Mouse (Mus musculus) embryonic facial prominence, embryonic 11.5 days (tissue): ENCODE data around the gene Cacna2d3. TPM values are rescaled to one million over a fixed set of nuclear protein-coding genes. Genes with fewer than 3 reads are reported as not detected.

Experiments
- ATAC-seq: fragments of 200-750 bp; cut with Nextera tagmentation; replicated peaks from 2 replicates; pipeline ENCODE4 v1.8.0; 2017; ENCODE audit warnings: low read depth; ENCODE audit not compliant: insufficient number of reproducible peaks, low FRiP score, low TSS enrichment
- DNase-seq: peaks from one replicate; pipeline ENCODE4 v3.0.0-alpha.2; 2015; ENCODE audit warnings: low spot score
- H3K27ac ChIP-seq: fragments of 300-500 bp; sonication (generic); replicated peaks from 2 replicates; pipeline ENCODE4 v1.5.1; 2014; ENCODE audit warnings: mild to moderate bottlenecking, low read depth, low read length, control low read depth
- H3K27me3 ChIP-seq: fragments of 300-500 bp; sonication (generic); 2 replicates; pipeline ENCODE4 v1.6.1; 2014; ENCODE audit warnings: mild to moderate bottlenecking, low read length, moderate library complexity, mixed read lengths; ENCODE audit not compliant: control insufficient read depth, insufficient read depth
- H3K36me3 ChIP-seq: fragments of 300-500 bp; sonication (generic); replicated peaks from 2 replicates; pipeline ENCODE4 v1.6.1; 2014; ENCODE audit warnings: low read depth, mild to moderate bottlenecking, low read length, moderate library complexity, mixed read lengths; ENCODE audit not compliant: control insufficient read depth, insufficient read depth
- H3K4me1 ChIP-seq: fragments of 300-500 bp; sonication (generic); 2 replicates; pipeline ENCODE4 v1.6.1; 2014; ENCODE audit warnings: low read length, mixed read lengths; ENCODE audit not compliant: control insufficient read depth, insufficient read depth
- H3K4me2 ChIP-seq: fragments of 300-500 bp; sonication (generic); 2 replicates; pipeline ENCODE4 v1.6.1; 2014; ENCODE audit warnings: low read depth, mild to moderate bottlenecking, control low read depth, low read length, moderate library complexity
- H3K4me3 ChIP-seq: fragments of 300-500 bp; sonication (generic); 2 replicates; pipeline ENCODE4 v1.5.1; 2014; ENCODE audit warnings: low read depth, low read length, control low read depth
- H3K9ac ChIP-seq: fragments of 300-500 bp; sonication (generic); replicated peaks from 2 replicates; pipeline ENCODE4 v1.6.1; 2014; ENCODE audit warnings: mild to moderate bottlenecking, control low read depth, low read length
- H3K9me3 ChIP-seq: fragments of 300-500 bp; sonication (generic); replicated peaks from 2 replicates; pipeline ENCODE4 v1.6.1; 2016; ENCODE audit warnings: mild to moderate bottlenecking, low read length, inconsistent platforms, mixed read lengths; ENCODE audit not compliant: control insufficient read depth
- WGBS: fragments of 180-500 bp; shearing (Covaris S2); extraction: QIAGEN DNeasy Blood & Tissue Kit; methylation state at CpG from one replicate; pipeline ENCODE4 v1.1.7; 2014; 5-methylcytosine and 5-hydroxymethylcytosine counted together
- polyA plus RNA-seq: library from polyadenylated mRNA; unstranded; fragments of >200 nt; fragmentation: Nextera tagmentation; extraction: Ambion mirVana; gene quantifications from 2 replicates; pipeline ENCODE4 v1.2.1, GENCODE M21; 2014

Cacna2d3 gene
- polyA plus RNA-seq, 1 experiment from 2014 or later: 4.0 TPM

DNA sequence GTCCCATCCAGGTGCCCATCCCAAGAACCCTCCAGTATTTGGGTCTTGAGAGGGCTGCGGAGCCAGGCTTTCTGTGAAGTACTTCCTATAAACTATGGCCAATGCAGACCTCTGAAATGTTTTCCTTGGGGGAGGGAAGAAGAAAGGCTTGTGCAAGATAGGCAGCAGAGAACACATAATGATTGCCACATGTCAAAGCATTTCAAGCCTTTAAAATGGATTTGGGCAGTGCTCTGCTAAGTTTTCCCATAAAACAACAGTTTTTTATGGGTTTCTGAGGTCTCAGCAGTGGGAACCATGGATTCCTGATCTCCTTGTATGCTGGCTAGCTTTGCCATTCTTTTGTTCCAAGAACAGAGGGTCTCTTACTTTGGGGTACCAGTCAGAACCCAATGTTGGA lies 834.3 kb downstream of the Cacna2d3 start:
- Histone ChIP-seq H3K36me3 (no peaks in the 10 kb centered on the region), H3K4me1 (no peaks in the 10 kb centered on the region), H3K4me3 (no peak overlapping the region), H3K27me3 (no peaks in the 10 kb centered on the region), H3K27ac (no peak overlapping the region), H3K9me3 (no peaks in the 10 kb centered on the region), H3K9ac (no peak overlapping the region), H3K4me2 (no peak overlapping the region)
- WGBS: 71% methylated on average over 1 of the region's 1 CpGs
- DNase-seq (peak; percentile 46), ATAC-seq (no peak)

DNA sequence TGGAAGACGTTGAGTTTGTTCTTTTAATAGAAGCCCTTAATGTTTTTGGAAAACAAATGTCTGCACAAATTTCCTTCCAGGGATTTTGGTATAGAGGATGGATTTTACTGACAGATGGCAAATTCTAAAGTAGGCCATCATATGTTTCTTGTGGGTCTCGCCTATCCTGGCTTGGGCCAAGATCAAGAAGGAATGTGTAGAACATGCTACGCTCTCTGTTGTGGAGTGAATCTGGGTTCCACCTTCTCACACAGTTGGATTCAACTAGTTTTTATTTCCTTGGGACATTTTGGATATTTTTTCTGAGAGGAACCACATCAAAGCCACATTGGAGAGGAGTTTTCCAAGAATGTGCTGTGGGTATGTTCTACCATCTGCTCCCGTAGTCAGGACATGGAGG lies 835.0 kb downstream of the Cacna2d3 start:
- H3K27me3 ChIP-seq: no peaks in the 10 kb centered on the region
- DNase-seq (no peak), ATAC-seq (no peak)
- no peaks in the 10 kb centered on the region for H3K9me3 ChIP-seq
- no peak overlapping the region for H3K27ac ChIP-seq
- no peak overlapping the region for H3K4me3 ChIP-seq
- H3K9ac ChIP-seq: no peak overlapping the region
- WGBS: 87% methylated on average over 4 of the region's 4 CpGs
- H3K36me3 ChIP-seq: no peaks in the 10 kb centered on the region
- H3K4me2 ChIP-seq: no peak overlapping the region
- H3K4me1 ChIP-seq: no peaks in the 10 kb centered on the region

DNA sequence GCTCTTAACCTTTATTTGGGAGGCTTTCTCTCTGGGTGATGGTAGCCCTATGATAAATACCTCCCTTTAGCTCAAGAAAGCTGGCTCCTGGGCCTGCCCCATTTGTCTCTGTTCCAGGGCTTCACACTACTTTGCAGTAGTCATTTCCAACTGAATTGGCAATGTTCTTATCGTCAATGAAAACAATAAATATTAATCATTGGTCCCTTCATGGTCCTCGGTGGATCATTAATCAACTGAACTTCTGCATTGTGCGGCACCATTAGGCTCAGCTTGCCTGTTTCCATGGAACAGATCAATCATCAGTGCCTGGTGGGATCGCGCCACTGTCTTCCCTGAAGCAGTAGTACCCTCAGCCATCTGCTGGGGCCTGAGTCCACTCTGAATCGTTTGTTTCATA lies 850.7 kb downstream of the Cacna2d3 start:
- ATAC-seq (no peak), DNase-seq (no peak)

DNA sequence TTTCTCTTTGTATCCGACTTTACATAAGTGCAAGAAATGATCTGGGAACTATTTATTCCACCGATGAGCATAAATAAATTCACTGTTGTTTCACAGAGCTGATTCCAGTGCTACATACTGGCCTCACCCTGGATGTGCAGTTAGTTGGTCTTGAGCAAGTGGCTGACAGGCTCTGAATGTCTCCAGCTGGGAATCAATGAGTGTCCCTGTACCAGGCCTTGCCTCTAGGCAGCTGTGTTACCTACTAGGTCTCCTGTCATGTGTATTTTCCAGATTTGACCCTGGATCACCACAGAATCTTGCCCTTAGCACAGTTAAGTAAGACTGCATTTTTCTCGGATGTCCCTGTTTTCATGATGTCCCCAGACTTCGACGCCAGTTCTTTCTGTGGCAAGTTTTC lies 851.3 kb downstream of the Cacna2d3 start:
- H3K27ac ChIP-seq: no peak overlapping the region
- DNase-seq: no peak
- no peak overlapping the region for H3K4me3 ChIP-seq
- no peaks in the 10 kb centered on the region for H3K36me3 ChIP-seq
- no peaks in the 10 kb centered on the region for H3K9me3 ChIP-seq
- no peaks in the 10 kb centered on the region for H3K27me3 ChIP-seq
- 89% methylated on average over 5 of the region's 5 CpGs for WGBS
- H3K4me2 ChIP-seq: no peak overlapping the region
- no peak overlapping the region for H3K9ac ChIP-seq
- H3K4me1 ChIP-seq: no peaks in the 10 kb centered on the region
- ATAC-seq: no peak

More for the DNA sequence above, 850.7 kb downstream of the Cacna2d3 start:
- Histone ChIP-seq H3K27me3 (no peaks in the 10 kb centered on the region), H3K9ac (no peak overlapping the region), H3K4me1 (no peaks in the 10 kb centered on the region), H3K27ac (no peak overlapping the region), H3K36me3 (no peaks in the 10 kb centered on the region), H3K4me2 (no peak overlapping the region), H3K9me3 (no peaks in the 10 kb centered on the region), H3K4me3 (no peak overlapping the region)
- 86% methylated on average over 6 of the region's 6 CpGs for WGBS

DNA sequence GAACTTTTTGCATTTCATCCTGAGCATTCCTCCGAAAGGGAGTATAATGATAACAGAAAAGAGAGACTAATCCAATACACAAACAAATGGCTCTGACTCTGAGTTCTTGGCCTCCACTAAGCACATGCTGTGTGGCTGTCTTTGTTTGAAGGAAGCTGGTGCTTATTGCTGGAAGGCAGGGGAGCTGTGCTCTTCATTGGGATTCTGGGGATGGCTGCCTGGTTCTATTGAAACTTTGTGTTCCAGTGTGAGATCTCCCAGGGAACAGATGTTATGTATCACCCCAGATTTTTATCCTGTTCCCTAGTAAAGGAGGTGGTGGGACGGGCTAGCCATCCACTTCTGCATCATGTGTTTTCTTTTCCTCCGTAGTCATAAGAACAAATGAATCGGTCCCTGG lies 856.7 kb downstream of the Cacna2d3 start:
- no peak overlapping the region for H3K9ac ChIP-seq
- H3K27ac ChIP-seq: no peak overlapping the region
- no peak overlapping the region for H3K4me3 ChIP-seq
- 64% methylated on average over 4 of the region's 4 CpGs for WGBS
- no peaks in the 10 kb centered on the region for H3K36me3 ChIP-seq
- no peaks in the 10 kb centered on the region for H3K27me3 ChIP-seq
- H3K4me1 ChIP-seq: no peaks in the 10 kb centered on the region
- ATAC-seq (no peak), DNase-seq (no peak)
- H3K4me2 ChIP-seq: no peak overlapping the region
- no peaks in the 10 kb centered on the region for H3K9me3 ChIP-seq

DNA sequence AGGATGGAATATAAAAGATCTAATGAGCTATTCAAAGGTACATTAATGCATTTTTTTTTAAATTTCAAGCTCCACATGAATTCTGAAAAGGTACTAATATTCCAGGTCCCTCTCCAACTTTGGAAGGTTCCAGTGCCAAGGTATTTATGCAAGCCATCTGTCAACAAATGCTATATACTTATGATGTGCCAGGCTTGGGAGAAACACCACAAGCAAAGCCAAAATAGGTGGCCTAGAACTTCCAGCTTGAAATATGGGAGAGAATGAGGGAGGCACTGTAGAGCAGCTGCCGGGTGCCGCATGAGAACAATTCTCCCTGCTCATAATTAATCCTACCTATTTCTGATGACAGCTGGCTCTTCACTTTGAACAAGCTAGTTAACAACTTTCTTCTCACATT lies 860.5 kb downstream of the Cacna2d3 start:
- DNase-seq: no peak
- ATAC-seq: no peak
- H3K27me3 ChIP-seq: no peaks in the 10 kb centered on the region
- H3K27ac ChIP-seq: no peak overlapping the region
- H3K9me3 ChIP-seq: no peaks in the 10 kb centered on the region
- no peak overlapping the region for H3K4me3 ChIP-seq
- no peaks in the 10 kb centered on the region for H3K4me1 ChIP-seq
- WGBS: 92% methylated on average over 2 of the region's 2 CpGs
- H3K9ac ChIP-seq: no peak overlapping the region
- H3K4me2 ChIP-seq: no peak overlapping the region
- no peaks in the 10 kb centered on the region for H3K36me3 ChIP-seq

Other genes with a start within 250 kb of the Cacna2d3 start
- 231 and 242 TPM in 2 replicates for gene Selenok, start 246.4 kb upstream of the Cacna2d3 start, polyA plus RNA-seq